Mouse (Mus musculus) embryo, embryonic 10 days (tissue): ENCODE results near the gene Hist1h2aa.

ENCODE experiments used
- DNase-seq: peaks from one replicate; pipeline ENCODE4 v3.0.0-alpha.2; 2015; ENCODE audit warnings: low spot score

Hist1h2aa gene

DNA sequence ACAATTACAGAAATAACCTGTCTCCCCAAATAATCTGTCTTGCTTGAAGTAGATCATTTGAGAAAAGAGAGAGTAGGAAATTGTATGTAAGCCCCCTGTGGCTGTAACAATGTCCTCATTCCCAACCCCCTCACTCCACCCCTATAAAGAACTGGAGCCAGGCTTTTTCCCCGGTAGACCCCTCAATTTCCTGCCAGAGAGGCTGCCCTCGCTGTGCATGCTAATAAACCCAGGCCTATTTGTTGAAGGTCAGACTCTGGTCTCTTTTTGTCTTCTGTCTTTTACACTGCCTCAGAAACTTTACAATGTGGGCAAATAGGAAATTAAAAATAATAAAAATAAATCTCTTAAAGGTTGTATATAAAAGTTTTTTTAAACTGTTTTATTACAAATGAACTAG is 12.0 kb downstream of the Hist1h2aa start:
- no peak for DNase-seq

DNA sequence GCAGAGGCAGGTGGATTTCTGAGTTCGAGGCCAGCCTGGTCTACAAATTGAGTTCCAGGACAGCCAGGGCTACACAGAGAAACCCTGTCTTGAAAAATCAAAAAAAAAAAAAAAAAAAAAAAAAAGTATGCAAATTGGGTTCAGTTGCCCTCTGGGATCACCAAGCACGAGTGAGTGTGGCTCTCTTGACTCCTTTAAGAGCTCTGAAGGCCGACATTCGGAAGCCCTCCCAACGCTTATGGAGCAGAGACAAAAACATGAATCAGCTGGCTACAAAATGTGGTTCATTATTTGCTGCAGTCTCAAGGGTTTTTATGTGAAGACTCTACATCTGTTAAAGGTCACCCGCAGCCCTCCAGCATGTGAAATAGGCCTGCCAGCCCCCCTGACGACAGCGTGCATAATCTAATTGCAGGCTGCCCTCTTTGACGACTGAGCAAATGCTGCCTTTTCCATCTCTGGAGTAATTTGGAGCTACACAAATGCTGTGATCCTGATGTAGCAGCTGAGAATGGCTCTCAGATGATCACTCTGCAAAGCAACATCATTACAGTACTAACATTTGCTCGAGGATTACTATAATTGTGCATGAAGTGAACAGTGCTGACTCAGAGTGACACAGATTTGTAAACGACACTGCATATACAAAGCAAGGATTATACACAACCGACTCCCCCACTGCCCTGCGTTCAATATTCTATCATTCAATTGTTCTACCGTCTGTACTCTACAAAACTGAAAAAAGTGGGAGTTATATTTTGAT is 15.4 kb downstream of the Hist1h2aa start:
- DNase-seq: peak; percentile 39

DNA sequence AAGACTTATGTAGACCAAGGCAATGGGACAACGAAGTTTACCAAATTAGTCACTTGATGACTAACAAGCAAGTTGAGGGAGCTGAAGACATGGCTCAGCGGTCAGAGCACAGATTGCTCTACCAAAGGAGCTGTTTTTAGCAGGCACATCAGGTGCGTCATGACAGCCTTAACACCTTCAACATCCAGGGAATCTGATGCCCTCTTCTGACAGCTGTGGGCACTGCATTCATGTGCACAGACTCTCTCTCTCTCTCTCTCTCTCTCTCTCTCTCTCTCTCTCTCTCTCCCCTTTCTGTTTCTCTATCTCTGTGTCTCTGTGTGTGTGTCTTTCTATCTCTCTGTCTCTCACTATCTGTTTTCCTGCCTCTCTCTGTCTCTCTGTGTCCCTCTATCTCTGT is 16.7 kb downstream of the Hist1h2aa start:
- DNase-seq: no peak

DNA sequence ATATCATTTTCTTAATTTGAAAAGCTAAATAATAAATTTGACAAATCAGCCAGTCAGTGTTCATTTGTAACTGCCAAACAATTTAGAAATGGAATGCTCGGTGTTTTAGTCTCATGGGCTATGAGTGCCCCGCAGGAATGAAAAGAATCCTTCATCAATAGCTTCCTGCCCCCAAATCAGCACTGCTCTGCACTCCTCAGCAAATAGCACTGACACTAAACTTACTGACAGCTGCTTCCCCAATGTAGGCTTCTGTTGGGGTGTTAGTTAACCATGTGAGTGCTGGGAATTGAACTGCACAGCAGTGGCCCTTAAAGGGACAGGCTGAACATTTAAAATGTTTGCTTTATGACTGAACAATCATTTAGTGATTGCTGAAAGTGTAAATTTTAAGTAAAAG is 25.5 kb downstream of the Hist1h2aa start:
- DNase-seq: no peak

DNA sequence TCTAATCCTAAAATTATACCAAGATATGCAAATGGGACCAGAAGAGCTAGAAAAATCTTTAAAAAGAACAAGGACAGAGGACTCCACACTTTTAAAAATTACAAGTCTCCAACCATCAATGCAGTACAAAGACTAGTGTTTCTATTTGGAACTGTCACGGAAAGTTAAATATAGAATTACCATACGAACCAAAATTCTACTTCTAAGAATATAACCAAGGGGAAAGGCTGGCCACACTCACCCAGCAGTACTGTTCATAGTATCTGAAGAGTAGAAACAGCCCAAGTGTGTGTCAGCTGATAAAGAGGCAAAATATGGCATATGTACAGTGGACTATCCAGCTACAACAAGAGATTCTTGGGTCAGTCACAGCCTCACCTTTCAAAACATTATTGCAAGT is 30.6 kb downstream of the Hist1h2aa start:
- no peak for DNase-seq

DNA sequence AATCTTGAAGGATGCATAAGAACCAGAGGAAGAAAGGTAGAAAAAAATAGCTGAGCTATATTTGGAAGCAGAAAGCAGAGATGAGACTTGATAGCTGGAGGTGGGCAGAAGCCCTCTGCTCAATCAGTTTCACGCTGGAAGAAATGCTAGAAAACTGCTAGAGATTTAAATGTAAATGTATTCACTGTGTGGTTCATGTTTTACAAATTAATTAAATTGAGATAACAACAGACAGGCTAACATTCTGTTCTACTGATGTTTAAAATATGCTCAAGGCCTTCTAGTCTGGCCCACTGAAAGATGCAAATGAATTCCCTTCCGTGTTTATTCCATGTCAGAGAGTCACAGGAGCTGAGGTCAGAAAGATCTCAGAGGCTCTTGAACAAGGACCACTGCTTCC is 37.6 kb downstream of the Hist1h2aa start:
- DNase-seq: no peak

DNA sequence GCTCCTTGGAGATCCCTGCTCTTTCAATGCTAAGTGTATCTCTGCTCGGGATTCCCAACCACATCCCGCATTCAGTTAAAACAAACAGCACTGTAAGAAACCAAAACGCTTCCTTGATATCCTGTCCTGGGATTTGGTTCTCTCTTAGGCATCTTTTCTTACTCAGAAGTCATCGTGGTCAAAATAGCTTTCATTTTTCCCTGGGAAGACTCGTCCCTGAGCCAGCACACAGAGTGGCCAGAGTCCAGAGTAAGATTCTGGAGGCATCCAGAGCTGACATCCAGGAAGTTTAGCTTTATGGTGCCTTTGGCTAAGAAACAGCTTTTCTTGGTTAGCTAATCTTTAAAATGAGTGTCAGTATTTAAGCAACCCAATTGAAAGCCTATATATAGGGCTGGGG is 38.0 kb downstream of the Hist1h2aa start:
- DNase-seq: no peak
